ENCODE assay signal across 8 mouse cellular contexts in genomic region chr19:8770567-8771270, GRCm38 (mm10). TPM values are rescaled to one million over a fixed set of nuclear protein-coding genes. Genes with fewer than 3 reads are reported as not detected.
DNase-seq lines count a peak whose midpoint lies in the region; ATAC-seq and TF ChIP-seq lines count a peak whose summit lies in the region.

Gene Tmem223, plus strand, starts transcription at chr19:8770996.

- peaks cover 22% of the 10 kb centered on the region for H3K4me1 ChIP-seq in forebrain, embryonic 14.5 days (ENCODE audit: control insufficient read depth, insufficient read depth, low read length)
- peaks cover 20% of the 10 kb centered on the region for H3K4me1 ChIP-seq in heart, postnatal 0 days (ENCODE audit: control insufficient read depth, insufficient read depth)
- peaks cover 24 to 28% of the 10 kb centered on the region in 2 experiments for H3K4me1 ChIP-seq in liver, embryonic 14.5 days (replicated peaks; ENCODE audit: control insufficient read depth in 2 of 2, insufficient read depth in 2 of 2, low read length in 1 of 2)
- H3K4me1 ChIP-seq in stomach, embryonic 14.5 days (ENCODE audit: control insufficient read depth, insufficient read depth, low read length): peaks cover 17% of the 10 kb centered on the region

- H3K4me2 ChIP-seq in forebrain, embryonic 14.5 days (ENCODE audit: low read length): peak within 1 kb of the TSS; percentile 56
- H3K4me2 ChIP-seq in heart, postnatal 0 days (ENCODE audit: low read depth, low read length): peak within 1 kb of the TSS; percentile 79
- peak within 1 kb of the TSS; percentile 92 for H3K4me2 ChIP-seq in liver, embryonic 14.5 days (ENCODE audit: low read depth)
- peak within 1 kb of the TSS; percentile 77 for H3K4me2 ChIP-seq in stomach, embryonic 14.5 days (replicated peaks; ENCODE audit: low read depth, low read length)

- H3K4me3 ChIP-seq in forebrain, embryonic 14.5 days (ENCODE audit: low read depth, low read length): peak within 1 kb of the TSS; percentile 85
- peak within 1 kb of the TSS; percentile 83 for H3K4me3 ChIP-seq in heart, postnatal 0 days (ENCODE audit: low read depth, low read length)
- H3K4me3 ChIP-seq in liver, embryonic 14.5 days (ENCODE audit: insufficient read depth in 1 of 2, low read depth in 2 of 2, low read length in 2 of 2): peak within 1 kb of the TSS; percentile 89 to 94
- H3K4me3 ChIP-seq in stomach, embryonic 14.5 days (ENCODE audit: low read depth, low read length): peak within 1 kb of the TSS; percentile 76

- H3K9me3 ChIP-seq in forebrain, embryonic 14.5 days (replicated peaks; ENCODE audit: control insufficient read depth, low read length): no peaks in the 10 kb centered on the region
- H3K9me3 ChIP-seq in heart, postnatal 0 days (replicated peaks; ENCODE audit: control insufficient read depth, low read length): no peaks in the 10 kb centered on the region
- no peaks in the 10 kb centered on the region; the same call in 1 of the 2 replicates for H3K9me3 ChIP-seq in liver, embryonic 14.5 days (ENCODE audit: control insufficient read depth, low read length)
- no peaks in the 10 kb centered on the region for H3K9me3 ChIP-seq in stomach, embryonic 14.5 days (ENCODE audit: control insufficient read depth, low read depth, low read length)

- H3K36me3 ChIP-seq in forebrain, embryonic 14.5 days (ENCODE audit: control insufficient read depth, insufficient read depth, low read length): peaks cover 72% of the 10 kb centered on the region
- peaks cover 52% of the 10 kb centered on the region for H3K36me3 ChIP-seq in heart, postnatal 0 days (replicated peaks; ENCODE audit: control insufficient read depth, insufficient read depth, low read length)
- peaks cover 67% of the 10 kb centered on the region for H3K36me3 ChIP-seq in liver, embryonic 14.5 days (replicated peaks; ENCODE audit: control insufficient read depth, insufficient read depth, low read depth)
- peaks cover 51% of the 10 kb centered on the region for H3K36me3 ChIP-seq in stomach, embryonic 14.5 days (ENCODE audit: control insufficient read depth, insufficient read depth, low read length)

- DNase-seq in cerebellum, adult 11 months: peak; percentile 71
- DNase-seq in forebrain, embryonic 14.5 days (ENCODE audit: low spot score): peak; percentile 86
- DNase-seq in heart, postnatal 0 days (ENCODE audit: low spot score): peak; percentile 68
- DNase-seq in kidney, postnatal 36 days: peak; percentile 85 to 92
- DNase-seq in liver, embryonic 14.5 days (ENCODE audit: low read depth in 3 of 3, low spot score in 3 of 3): peak in 1 of 3 experiments; percentile 50
- peak; percentile 78 to 81 for DNase-seq in natural killer cell, adult 2 months (ENCODE audit: low spot score in 2 of 2)

- ATAC-seq in CD4-positive, CD25-positive, alpha-beta regulatory T cell, adult 4 months: peak; percentile 73
- ATAC-seq in forebrain, embryonic 14.5 days: peak; percentile 58
- peak; percentile 56 for ATAC-seq in heart, postnatal 0 days (ENCODE audit: insufficient read depth, low read depth)
- ATAC-seq in liver, embryonic 14.5 days (ENCODE audit: insufficient read depth): no peak
- peak; percentile 48 for ATAC-seq in stomach, embryonic 14.5 days (ENCODE audit: insufficient number of reproducible peaks, insufficient read depth, low FRiP score, low read depth)

- TF ChIP-seq EP300 in heart, postnatal 0 days (IDR thresholded peaks at IDR 0.05; ENCODE audit: low read depth): peak; percentile 69
- no peak for TF ChIP-seq EP300 in liver, embryonic 14.5 days (IDR thresholded peaks at IDR 0.05; ENCODE audit: low read depth)

- WGBS in forebrain, embryonic 14.5 days: 18% methylated on average over 29 of the region's 29 CpGs
- WGBS in heart, postnatal 0 days: 27% methylated on average over 29 of the region's 29 CpGs
- 17% methylated on average over 29 of the region's 29 CpGs for WGBS in liver, embryonic 14.5 days (ENCODE audit: insufficient replicate concordance)
- 25% methylated on average over 29 of the region's 29 CpGs for WGBS in stomach, embryonic 14.5 days

- no peaks in the 10 kb centered on the region for H3K27me3 ChIP-seq in forebrain, embryonic 14.5 days (replicated peaks; ENCODE audit: control insufficient read depth, insufficient read depth, low read length)
- no peaks in the 10 kb centered on the region for H3K27me3 ChIP-seq in heart, postnatal 0 days (ENCODE audit: control insufficient read depth, insufficient read depth, low read length)
- no peaks in the 10 kb centered on the region for H3K27me3 ChIP-seq in liver, embryonic 14.5 days (ENCODE audit: control insufficient read depth, insufficient read depth, low read length)
- no peaks in the 10 kb centered on the region for H3K27me3 ChIP-seq in stomach, embryonic 14.5 days (ENCODE audit: control insufficient read depth, insufficient read depth, low read length)

- peak within 1 kb of the TSS; percentile 97 for H3K9ac ChIP-seq in forebrain, embryonic 14.5 days (ENCODE audit: low read length)
- H3K9ac ChIP-seq in heart, postnatal 0 days (replicated peaks; ENCODE audit: low read depth, low read length): peak within 1 kb of the TSS; percentile 80
- H3K9ac ChIP-seq in liver, embryonic 14.5 days (replicated peaks): peak within 1 kb of the TSS; percentile 93
- peak within 1 kb of the TSS; percentile 89 for H3K9ac ChIP-seq in stomach, embryonic 14.5 days (replicated peaks; ENCODE audit: low read depth, low read length)

- H3K27ac ChIP-seq in forebrain, embryonic 14.5 days (ENCODE audit: low read depth, low read length): peak within 1 kb of the TSS; percentile 84
- H3K27ac ChIP-seq in heart, postnatal 0 days (ENCODE audit: low read depth): peak within 1 kb of the TSS; percentile 88
- H3K27ac ChIP-seq in liver, embryonic 14.5 days: peak within 1 kb of the TSS; percentile 80
- peak within 1 kb of the TSS; percentile 91 for H3K27ac ChIP-seq in stomach, embryonic 14.5 days (ENCODE audit: low read length)

- TF ChIP-seq CTCF in heart, postnatal 0 days (IDR thresholded peaks at IDR 0.05; ENCODE audit: low read depth): no peak
- peak; percentile 40 for TF ChIP-seq CTCF in liver, embryonic 14.5 days (IDR thresholded peaks at IDR 0.05; ENCODE audit: low read depth)

RNA-seq across cellular contexts. Expression of gene Tmem223, which starts in this region (rescaled TPM):
- 100 to 1,000 TPM; 117 to 124 TPM for polyA plus RNA-seq in CD4-positive, CD25-positive, alpha-beta regulatory T cell, adult 4 months (2017; shearing (Covaris generic))
- 273 and 345 TPM in 2 replicates for polyA plus RNA-seq in forebrain, embryonic 14.5 days (2014; fragmentation: Nextera tagmentation; extraction: Ambion mirVana)
- 283 and 306 TPM in 2 replicates for total RNA-seq in heart, postnatal 0 days (2014; rRNA removed; ENCODE audit: low replicate concordance)
- 214 and 228 TPM in 2 replicates for polyA plus RNA-seq in heart, postnatal 0 days (2015; fragmentation: Nextera tagmentation; extraction: Ambion mirVana)
- polyA plus RNA-seq in liver, embryonic 14.5 days (2012; rRNA removed): 38.9 and 53.7 TPM in 2 replicates
- 61.8 and 69.6 TPM in 2 replicates for polyA plus RNA-seq in liver, embryonic 14.5 days (2014; fragmentation: Nextera tagmentation; extraction: Ambion mirVana)
- polyA plus RNA-seq in stomach, embryonic 14.5 days (2014; fragmentation: Nextera tagmentation; extraction: Ambion mirVana): 178 and 194 TPM in 2 replicates
